Mouse (Mus musculus): ENCODE measurements around the gene Olfr458.
"Not testable (repeated sequence)": the region's sequence is repeated elsewhere in the genome, so short reads cannot be mapped to it uniquely, and the experiment has no call there.

Olfr458 gene

DNA sequence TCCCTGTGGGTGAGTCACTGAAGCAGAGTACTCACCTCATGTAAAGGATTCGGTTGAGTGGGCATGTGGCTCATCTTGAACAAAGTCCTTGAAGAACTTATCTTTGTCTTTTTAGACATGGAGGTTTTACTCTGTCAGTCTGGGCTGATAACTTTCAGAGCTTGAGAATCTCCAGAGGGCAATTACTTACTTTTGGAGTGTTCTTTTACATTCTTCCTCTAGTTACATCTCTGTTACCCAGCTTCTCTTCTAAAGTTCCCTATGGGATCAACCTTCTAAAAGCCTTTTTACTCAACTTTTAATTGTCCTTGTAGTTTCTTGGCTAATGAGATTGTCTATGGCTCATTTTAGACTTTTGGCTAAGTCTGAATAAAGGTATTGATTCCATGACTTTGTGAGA is at the start of gene Olfr458:
Gene Olfr458 (minus strand): TSS at position 101 of the 400 bp plus-strand sequence.
- no peak for DNase-seq

- DNase-seq: no peak
Measured at GRCm38 (mm10) chr6:42513461-42513860, 48.5 kb upstream of the Olfr458 start.

DNA sequence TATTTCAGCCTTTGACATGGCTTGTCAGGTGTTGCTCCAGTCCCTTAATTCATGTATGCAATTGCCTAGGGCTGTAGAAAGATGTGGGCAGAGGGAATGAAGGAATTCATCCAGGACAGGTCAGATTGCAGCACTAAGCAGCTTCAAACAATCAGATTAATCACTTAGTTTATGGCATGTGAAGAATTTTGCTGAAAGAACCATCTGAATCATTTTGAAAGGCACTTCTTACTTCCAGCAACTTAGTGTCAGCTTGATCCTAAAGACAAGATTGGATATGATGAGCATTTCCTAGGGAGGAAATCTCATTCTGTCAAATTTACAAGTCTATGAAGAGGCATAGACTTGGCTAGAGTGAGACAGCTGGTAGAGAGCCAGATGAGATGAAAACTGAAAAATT is 44.3 kb upstream of the Olfr458 start:
- DNase-seq: no peak

GRCm38 (mm10) chr6:42503478-42503877 is 38.5 kb upstream of the Olfr458 start:
- DNase-seq: peak; percentile 76 to 79

DNA sequence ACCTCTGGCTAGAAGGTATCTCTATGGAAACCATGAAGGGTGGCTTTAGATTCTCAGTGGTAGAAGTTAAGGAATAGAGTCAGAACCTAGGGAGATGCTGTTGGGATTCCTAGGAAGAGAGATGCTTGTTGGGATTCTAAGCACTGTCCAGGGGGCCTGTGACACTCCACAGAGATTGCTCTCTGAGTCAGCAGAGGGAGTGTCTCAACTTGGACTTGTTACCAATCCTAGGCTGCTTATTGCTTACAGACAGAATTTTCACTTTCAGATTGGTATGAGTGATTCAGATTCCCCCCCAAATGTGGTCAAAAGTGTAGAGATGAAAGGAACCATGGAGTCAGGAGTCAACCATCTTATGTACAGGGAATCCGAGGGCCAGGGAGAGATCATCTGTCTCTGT is 24.7 kb upstream of the Olfr458 start:
- no peak for DNase-seq

DNA sequence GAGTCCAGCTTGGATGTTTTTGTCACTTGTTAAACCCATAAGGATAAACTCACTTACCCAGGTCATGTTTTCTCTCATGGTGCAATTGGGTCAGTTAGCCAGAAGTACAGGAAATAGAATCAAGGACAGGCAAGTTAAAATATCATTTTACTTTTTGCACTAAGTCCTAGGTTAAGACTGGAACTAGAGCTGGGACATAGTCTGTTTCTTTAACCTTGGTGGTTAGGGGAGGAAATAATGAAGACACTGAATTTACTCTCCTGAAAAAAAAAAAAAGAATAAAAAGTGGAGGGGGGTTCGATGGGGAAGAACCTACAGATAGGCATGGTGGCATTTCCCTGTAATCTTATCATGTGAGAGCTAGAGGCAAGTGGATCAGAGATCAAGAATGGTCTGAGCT is 22.1 kb upstream of the Olfr458 start, which contains the start of gene Olfr456:
Gene Olfr456 (minus strand): TSS at position 101 of the 400 bp plus-strand sequence.
- DNase-seq: no peak

DNA sequence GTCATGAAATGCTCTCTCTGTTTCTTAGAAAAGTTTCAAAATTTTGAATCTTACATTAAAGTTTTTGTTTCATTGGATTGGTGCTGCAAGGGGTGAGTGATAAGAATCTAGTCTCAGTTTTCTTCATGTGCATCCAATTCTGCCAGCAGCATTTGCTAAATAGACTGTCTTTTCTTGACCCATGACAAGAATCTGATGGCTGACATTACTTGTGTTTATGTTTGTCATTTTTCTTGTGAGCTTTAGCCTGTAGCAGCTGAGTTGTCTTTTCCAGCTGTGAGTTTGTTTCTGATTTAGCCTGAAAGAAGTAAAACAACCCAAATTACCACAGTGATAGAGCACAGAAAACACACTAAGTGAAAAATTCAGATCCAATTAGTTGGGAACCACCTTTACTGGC is 19.6 kb upstream of the Olfr458 start:
- no peak for DNase-seq

DNA sequence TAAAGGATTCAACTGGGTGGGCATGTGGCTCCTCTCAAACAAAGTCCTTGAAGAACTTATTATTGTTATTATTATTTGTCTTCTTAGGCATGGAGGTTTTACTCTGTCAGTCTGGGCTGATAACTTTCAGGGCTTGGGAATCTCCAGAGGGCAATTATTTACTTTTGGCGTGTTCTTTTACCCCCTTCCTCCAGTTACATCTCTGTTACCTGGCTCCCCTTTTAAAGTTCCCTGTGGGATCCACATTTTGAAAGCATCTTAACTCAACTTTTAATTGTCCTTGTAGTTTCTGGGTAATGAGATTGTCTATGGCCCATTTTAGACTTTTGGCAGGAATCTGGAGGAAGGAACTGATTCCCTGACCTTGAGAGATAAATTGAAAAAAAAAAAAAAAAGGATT is 11.2 kb upstream of the Olfr458 start, which contains the start of gene Olfr457:
Gene Olfr457 (minus strand): TSS at position 101 of the 400 bp plus-strand sequence.
- no peak for DNase-seq

DNA sequence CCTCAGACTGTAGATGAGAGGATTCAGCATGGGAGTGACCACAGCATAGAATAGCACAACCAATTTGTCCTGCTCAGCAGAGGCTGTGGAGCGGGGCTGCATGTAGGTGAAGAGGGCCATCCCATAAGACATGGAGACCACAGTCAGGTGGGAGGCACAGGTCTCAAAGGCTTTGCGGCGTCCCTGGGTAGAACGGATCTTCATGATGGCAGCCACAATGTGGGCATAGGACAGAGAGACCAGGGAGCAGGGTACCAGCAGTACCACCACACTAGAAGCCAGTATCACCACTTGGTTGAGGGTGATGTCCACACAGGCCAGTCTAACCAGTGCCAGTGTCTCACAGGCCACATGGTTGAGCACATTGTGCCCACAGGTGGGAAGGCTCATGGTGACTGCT is 6.3 kb upstream of the Olfr458 start:
- not testable (repeated sequence) for DNase-seq

- no peak for DNase-seq
Measured at GRCm38 (mm10) chr6:42470542-42470941, 5.5 kb upstream of the Olfr458 start.

DNA sequence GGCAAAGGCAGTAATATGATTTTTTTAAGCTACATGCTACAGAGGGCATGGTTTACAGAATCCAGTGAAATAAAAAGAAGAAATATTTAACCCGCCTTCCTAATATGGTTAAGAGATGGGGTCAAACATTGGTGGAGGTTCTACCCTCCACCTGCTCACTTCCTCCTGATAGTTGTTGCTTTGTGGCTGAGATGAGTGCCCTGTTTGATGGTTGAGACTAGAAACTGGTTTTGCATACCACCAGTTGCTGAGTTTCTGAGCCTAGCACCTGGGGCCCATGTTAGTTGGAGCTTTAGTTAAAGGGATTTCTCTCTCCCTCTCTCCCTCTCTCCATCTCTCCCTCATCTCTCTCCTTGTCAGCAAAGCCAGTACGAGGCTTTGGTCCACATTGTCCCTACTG is 17.6 kb downstream of the Olfr458 start:
- no peak for DNase-seq

- no peak for DNase-seq
Measured at GRCm38 (mm10) chr6:42444491-42444890, 20.5 kb downstream of the Olfr458 start.

DNA sequence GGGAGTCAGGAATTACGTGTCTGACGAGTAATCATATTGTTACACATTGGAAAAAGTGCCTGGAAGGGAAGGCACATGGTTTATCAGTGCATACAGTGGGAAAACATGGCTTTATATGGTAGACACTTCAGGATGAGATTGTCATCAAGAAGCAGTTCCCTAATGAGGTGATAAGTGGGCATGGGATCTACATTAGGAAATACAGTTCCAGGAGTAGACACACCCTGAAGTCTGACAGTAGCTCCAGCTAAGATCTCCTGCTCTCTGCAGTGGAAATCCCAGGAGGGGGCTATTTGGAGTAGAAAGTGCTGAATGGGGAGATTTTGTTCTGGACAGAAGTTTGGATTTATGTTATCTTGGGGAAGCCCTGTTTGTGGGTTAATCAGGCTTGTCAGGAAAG is 23.6 kb downstream of the Olfr458 start:
- DNase-seq: no peak

GRCm38 (mm10) chr6:42435490-42435889 is 29.5 kb downstream of the Olfr458 start:
- DNase-seq: no peak

DNA sequence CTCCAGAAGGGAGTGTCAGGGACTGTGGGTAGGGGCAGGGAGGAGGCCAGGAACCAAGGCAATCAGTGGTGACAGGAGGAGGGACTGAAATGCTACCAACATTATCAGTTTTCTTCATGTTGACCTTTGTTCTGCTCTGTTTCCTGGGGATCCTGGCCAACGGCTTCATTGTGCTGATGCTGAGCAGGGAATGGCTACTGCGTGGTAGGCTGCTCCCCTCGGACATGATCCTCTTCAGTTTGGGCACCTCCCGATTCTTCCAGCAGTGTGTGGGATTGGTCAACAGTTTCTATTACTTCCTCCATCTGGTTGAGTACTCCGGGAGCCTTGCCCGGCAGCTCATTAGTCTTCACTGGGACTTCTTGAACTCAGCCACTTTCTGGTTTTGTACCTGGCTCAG is 30.6 kb downstream of the Olfr458 start, which contains the start of gene Tas2r126:
Gene Tas2r126 (plus strand): TSS at position 90 of the 400 bp plus-strand sequence.
- peak in 1 of 2 experiments; percentile 2 for DNase-seq

- no peak for DNase-seq
Measured at GRCm38 (mm10) chr6:42433554-42433953, 31.4 kb downstream of the Olfr458 start.

GRCm38 (mm10) chr6:42426337-42426736 is 38.7 kb downstream of the Olfr458 start:
- no peak for DNase-seq

DNA sequence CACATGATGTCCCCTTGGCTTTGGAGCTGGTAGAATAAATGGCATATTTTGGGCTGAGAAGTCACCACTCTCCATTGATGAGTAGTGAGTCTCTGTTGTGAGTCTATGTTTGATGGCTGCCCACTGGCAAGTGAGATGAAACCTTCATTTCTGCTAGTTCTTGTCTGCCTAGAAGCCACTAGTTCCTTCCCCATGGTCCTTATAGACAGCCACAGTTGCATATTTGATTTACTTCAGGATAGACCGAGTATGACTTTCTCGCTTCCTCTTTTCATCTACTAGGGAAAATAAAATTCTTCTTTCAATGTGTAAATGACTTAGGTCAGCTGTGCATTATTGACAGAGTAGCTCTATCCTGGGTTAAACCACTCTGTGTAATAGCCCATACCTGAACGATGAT is 40.5 kb downstream of the Olfr458 start:
- DNase-seq: no peak

GRCm38 (mm10) chr6:42421439-42421838 is 43.6 kb downstream of the Olfr458 start:
- no peak for DNase-seq

GRCm38 (mm10) chr6:42419443-42419842 is 45.6 kb downstream of the Olfr458 start:
- DNase-seq: no peak

Data from kidney, postnatal 4 days (tissue).